Mouse (Mus musculus) ovary, postnatal 14 days (tissue): ENCODE data around the gene Afg3l1.
"Not testable (repeated sequence)": the region's sequence is repeated elsewhere in the genome, so short reads cannot be mapped to it uniquely, and the experiment has no call there.

Source experiments
- DNase-seq: peaks from one replicate; pipeline ENCODE4 v3.0.0; 2022; ENCODE audit warnings: low spot score

Afg3l1 gene

GRCm38 (mm10) chr8:123467476-123467875 lies 10.2 kb upstream of the Afg3l1 start:
- DNase-seq = no peak

- not testable (repeated sequence) for DNase-seq
Observed at GRCm38 (mm10) chr8:123472991-123473390, 4.7 kb upstream of the Afg3l1 start.

DNA sequence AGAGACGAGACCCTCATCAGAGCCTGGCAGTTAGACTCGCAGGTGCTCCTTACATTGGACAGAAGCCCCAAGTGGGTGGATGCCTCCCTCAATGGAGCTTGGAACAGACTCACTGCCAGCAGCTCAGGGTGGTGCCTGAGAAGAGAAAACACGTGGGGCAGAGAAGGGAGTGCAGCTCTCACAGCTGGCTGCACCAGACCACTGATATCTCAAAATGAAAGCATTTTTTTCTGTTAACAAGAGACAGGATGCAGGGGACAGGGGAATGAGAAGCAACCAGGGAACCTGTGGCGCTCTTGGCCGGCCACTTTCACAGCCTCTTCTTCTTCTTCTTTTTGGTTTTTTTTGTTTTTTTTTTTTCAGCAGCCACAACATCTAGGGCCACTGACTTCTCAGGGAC lies 3.2 kb upstream of the Afg3l1 start:
- not testable (repeated sequence) for DNase-seq

- DNase-seq = no peak
Observed at GRCm38 (mm10) chr8:123476911-123477736, 579 bp upstream of the Afg3l1 start.

DNA sequence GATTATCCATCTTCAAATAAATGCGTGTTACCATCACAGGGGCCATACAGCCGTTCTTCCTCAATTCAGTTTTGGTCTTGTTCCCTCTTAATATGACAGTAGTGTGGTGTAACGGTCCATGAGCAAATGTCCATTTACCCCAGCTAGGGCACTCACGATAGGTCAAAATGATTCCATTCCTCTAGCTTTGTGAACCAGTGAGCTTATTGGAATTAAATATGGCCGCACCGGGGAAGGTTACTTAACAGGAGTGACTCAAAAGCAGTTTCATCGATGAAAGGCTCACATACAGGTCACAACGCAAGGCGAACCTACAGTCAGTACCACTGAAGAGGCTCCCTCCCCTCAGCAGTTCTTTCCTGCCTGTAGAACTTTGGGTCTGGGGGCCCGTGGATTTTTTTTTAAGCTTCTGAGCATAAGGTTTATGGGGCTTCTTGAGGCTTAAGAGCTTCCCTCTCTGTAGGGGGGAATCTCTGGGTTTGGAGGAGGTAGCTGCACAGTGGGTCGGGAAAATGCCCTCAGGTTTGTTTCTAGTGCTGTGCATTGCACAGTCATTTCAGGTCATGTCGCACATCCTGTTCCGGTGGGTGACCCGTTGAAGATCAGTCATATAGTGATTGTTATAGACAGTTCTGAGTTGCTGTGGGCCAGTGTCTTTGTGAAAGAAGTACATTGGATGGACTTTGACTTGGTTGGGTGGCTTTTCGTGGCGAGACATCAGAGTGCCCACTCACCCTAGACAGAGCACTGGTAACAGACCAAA lies 934 bp downstream of the Afg3l1 start:
- DNase-seq = no peak

GRCm38 (mm10) chr8:123482627-123483026 lies 4.9 kb downstream of the Afg3l1 start:
- DNase-seq = no peak

GRCm38 (mm10) chr8:123491280-123492075 lies 13.8 kb downstream of the Afg3l1 start:
- no peak for DNase-seq

DNA sequence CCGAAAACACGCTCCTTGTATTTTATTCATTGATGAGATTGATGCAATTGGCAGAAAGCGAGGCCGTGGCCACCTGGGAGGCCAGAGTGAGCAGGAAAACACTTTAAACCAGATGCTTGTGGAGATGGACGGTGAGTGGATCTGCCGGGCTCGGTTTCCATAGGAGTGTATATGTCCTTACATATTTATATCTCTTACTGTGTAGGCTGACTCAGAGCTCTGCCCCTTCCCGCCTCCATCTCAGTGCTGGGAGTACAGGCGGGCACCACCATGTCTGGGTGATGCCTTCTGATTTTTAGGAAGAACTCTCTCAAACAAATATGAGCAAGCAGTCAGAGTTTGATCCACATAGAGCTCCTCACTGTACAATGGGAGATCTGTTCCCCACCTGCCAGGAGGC lies 15.2 kb downstream of the Afg3l1 start:
- DNase-seq = no peak

GRCm38 (mm10) chr8:123497699-123498098 lies 20.0 kb downstream of the Afg3l1 start:
- no peak for DNase-seq

DNA sequence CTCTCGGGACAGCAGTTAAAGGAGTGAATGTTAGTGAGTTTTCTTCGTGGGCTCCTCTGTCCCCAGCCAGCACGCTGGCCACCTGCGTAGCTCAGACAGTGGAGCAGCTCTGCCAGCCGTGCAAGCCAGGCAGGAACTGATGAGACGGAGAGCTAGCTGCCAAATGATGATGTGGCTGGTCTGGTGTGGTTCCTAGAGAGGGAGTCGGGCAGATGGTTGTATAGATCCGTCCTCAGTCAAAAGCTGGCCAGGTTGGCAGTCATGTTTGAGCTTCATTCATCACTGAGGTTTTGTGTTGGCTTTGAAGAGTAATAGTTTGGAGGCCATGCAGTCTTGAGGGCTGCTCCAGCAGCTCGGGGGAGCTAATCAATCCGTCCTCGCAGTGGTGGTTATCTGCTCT lies 21.3 kb downstream of the Afg3l1 start:
- DNase-seq = no peak

- no peak for DNase-seq
Observed at GRCm38 (mm10) chr8:123499556-123499955, 21.9 kb downstream of the Afg3l1 start.

DNA sequence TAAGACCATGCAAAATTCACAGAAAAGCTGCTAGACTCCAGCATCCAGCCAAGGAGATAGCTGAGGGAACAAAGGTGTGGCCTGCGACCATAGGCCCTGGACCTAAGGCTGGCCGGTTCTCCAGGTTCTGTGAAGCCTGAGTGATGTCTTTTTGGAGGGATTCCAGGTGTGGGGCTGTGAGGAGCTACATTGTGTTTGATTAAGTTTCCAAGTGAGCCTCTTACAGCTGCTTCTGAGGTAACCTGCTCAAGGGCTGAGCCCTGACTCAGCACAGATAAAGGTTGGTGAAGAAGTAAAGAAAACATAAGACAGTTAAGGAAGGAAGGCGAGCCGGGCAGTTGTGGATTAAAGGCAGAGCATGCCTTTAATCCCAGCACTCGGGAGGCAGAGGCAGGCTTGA lies 24.5 kb downstream of the Afg3l1 start:
- DNase-seq = no peak

DNA sequence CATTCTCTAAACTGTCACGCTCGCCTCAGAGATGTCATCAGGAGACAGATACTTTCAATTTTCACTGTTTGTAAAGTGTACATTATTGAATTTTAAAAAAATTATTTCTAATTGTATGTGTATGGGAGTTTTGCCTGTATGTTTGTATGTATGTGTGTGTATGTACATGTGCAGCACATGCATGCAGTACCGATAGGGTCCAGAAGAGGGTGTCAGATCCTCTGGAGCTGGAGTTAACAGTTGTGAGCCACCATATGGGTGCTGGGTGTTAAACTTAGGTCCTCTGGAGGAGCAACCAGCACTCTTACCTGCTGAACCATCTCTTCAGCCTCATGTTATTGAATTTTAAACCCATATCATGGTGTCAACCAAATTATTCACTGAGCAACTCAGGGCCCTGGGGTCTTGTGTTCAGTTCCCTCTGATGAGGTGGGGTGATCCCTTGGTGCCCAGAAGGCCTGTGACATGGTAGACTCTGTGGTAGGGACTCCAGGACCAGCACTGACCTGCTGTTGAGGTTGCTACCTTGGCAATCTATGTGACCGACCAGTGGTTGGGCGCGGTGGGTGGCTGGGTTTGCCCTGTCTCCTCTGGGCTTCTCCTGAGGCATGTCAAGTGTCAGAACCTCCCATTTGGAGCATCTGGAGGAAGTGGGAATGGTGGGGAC lies 26.2 kb downstream of the Afg3l1 start:
- DNase-seq = no peak

- DNase-seq = no peak
Observed at GRCm38 (mm10) chr8:123504591-123505195, 27.0 kb downstream of the Afg3l1 start.

GRCm38 (mm10) chr8:123505267-123505666 lies 27.6 kb downstream of the Afg3l1 start:
- DNase-seq = no peak

DNA sequence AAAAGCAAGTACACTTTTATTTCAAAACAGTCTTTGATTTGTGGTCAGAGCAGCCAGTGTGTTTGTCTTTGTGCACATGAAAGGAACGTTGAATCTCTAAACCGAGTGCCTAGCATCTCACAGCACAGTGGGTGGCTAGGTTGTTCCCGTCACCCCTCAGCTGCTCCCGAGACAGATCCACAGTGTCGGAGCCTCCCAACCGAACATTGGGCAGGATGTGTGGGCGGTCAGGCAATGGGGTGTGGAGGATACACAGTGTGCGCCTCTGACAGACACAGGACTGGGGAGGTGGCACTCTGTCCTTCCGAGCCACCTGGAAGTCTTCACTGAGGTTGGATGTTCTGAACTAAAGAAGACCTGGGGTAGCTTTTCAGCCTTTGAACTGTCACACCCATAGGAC lies 28.0 kb downstream of the Afg3l1 start:
- no peak for DNase-seq

DNA sequence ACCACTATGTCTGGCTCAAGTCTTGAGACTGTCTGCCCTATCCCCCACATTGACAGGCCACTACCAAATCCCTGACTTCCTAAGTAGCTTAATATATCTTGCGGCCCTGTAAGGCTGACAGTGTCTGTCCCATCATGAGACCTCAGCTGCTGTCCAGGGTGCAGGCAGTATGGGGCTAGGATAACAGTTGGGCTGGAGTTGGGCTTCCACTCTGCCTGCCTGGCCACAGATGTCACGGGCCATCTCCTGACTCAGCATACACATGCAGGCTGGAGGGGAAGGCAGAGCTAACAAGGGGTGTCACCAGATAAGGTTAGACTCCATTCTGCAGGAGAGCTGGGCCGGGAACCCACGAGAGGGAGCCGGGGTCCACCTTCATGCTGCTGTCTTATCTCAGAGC lies 29.4 kb downstream of the Afg3l1 start:
- no peak for DNase-seq

DNA sequence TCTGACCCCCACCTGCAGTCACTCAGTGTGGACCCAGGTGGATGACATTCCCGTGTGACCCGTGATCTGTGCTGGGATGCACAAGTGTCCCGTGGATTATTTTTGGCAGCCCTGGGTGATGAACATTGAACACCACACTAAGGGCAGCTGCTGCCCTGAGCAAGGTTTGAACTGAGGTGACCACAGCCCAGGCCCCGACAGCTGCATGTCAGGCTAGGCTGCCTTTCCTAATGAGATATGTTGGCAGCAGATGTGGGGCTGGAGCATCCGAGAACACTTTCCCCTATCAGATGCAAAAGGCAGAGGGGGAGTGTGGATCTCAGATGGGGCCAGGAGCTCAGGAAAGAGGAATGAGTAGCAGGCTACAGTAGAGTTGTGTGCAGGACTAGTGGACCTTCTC lies 33.1 kb downstream of the Afg3l1 start:
- DNase-seq = no peak

GRCm38 (mm10) chr8:123514136-123514535 lies 36.4 kb downstream of the Afg3l1 start:
- DNase-seq = no peak

GRCm38 (mm10) chr8:123514781-123515539 lies 37.3 kb downstream of the Afg3l1 start, which contains the start of gene Dbndd1:
TSS of gene Dbndd1 (minus strand) at chr8:123515463.
- DNase-seq = no peak

GRCm38 (mm10) chr8:123515540-123515897 lies 37.8 kb downstream of the Afg3l1 start:
- DNase-seq = no peak
